Mouse (Mus musculus) WW6 (cell line): ENCODE results near the gene Pklr.
"Not testable (repeated sequence)": the region's sequence is repeated elsewhere in the genome, so short reads cannot be mapped to it uniquely, and the experiment has no call there.

Experiments used
- DNase-seq: peaks from one replicate; pipeline ENCODE4 v3.0.0-alpha.2; 2013; ENCODE audit warnings: low read depth, low spot score

Pklr gene

DNA sequence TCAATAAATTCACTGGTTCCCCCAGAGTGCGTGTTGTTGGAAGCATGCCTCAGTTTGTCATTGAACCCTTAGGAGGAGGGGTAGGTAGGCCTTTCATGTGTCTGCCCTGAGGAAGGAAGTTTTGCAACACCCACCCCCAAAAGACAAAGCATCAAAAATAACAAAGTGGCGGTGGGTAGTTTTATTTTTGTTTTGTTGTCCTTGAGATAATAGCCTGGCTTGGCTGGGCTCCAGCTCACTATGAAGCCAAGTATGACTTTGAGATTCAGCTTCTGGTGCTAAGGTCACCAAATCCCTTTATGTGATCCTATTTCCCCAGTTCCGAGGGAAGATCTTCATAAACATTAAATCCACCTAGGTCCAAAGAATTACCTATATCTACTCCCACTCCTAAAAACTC is 11.7 kb upstream of the Pklr start:
- no peak for DNase-seq

DNA sequence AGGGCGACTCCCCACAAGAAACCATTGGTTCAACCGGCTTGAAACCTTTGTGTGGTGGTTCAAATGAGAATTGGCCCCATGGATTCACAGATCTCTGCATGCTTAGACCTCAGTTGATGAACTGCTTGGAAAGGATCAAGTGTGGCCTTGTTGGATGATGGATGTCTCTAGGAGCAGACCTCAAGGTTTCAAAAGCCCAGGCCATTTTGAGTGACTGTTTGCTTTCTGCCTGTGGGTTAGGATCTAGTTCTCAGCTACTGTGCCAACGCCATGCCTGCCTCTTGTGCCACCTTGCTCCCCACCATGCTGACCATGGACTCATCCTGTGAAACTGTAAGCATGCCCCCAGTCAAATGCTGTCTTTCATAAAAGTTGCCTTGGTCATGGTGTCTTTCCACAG is 10.0 kb upstream of the Pklr start:
- no peak for DNase-seq

DNA sequence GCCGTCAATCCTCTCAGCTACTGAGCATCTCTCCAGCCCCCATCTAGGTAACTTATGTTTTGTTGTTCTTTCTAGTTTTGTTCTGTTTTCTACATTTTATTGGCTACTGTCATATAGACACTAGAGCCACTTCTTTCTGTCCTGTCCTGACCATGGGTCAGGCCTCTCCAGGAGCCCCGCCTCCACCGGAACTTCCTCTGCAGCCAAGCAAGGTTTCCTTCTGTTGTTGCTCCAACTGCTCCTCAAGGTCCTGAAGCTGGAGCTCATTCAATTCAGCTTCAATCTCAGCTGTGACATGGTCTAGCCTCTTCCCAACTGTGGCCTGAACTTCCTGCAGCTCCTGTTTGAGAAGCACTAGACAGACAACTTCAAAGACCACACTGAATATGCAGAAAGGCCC is 6.0 kb upstream of the Pklr start:
- no peak for DNase-seq

DNA sequence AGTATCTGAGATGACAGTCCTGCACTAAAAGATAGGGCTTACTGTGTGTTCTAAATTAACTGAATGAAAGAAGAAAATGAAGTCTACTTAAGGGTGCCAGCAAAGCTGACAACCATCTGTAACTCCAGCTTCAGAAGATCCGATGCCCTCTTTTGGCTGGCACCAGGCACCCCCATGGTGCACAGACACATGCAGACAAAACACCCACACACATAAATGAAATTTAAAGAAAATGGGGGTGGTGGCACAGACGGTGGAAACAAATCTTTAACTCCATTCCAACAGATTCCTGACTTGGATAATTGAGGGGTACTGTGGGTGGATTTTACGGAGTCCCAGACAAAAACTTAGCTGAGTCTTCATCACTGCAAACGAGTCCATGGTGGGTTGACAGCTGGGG is 4.1 kb upstream of the Pklr start:
- no peak for DNase-seq

DNA sequence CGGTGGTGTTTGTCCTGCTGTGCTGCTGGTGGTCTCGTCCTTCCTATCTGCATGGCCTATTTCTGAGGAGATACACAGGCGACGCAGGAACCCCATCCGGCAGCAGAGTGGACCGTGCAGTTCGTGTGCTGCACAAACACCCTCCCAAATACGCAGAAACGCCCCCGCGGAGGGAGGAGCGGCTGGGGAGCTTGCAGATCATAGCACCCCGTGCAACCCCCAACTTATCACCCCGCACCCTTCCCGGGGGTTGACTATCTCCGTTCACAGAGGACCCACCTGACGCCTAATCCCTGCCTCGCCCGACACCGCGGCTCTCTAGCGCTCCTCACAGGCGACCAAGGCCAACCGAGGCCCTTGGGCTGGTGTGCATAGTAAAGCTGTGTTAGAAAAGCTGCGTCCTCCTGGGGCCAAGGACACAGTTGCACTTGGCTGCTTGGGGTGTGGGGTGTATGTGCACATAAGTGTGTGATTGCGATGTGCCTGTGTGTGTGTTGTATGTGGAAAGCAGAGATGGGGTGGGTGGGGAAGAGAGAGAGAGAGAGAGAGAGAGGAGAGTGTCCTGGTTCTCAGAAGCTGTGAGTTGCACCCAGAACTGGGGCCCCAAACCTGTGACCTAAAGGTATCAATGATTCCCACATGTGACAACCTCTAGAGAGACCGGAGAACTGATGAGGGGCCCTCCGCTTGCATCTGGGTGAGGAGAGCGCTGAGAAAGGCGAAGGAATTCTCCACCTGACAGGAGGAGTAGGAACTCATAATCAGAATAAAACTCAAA is 3.5 kb upstream of the Pklr start:
- no peak for DNase-seq

DNA sequence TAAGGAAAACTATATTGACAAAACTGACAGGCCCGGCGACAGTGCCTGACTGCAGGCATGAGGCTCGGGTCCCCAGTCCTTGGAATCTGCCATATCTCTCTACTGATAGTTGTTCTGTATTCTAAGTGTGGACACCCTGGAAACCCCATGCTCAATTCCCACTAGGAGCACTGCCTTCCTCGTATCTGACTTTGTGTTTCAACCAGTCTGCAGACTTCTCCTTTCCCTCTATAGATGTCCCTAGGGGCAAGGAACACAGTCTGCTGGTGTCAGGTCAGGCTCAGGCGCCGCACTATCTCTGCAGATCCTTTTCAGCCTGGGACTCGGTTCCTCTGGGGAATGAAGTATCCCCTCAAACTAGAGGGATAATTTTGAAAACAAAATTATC is 2.9 kb upstream of the Pklr start:
- no peak for DNase-seq

DNA sequence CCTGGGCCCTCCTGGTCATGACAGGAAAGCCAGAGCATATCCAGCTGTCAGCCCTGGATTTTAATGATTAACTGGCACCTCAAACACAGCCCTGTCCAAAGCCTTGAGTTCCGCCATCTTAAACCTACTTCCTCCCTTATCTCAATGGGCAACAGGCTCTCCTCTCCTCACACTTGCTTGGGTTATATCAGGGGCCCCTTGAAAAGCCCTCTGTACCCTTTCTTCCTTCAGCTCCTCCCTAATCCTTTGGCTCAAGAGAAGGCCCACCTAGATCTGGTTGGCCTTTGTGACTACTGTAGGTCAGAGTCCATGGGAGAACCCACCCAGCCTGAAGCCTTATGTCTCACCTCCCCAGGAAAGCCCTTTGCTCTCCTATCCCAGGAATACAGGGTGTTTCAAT is 2.2 kb upstream of the Pklr start:
- no peak for DNase-seq

DNA sequence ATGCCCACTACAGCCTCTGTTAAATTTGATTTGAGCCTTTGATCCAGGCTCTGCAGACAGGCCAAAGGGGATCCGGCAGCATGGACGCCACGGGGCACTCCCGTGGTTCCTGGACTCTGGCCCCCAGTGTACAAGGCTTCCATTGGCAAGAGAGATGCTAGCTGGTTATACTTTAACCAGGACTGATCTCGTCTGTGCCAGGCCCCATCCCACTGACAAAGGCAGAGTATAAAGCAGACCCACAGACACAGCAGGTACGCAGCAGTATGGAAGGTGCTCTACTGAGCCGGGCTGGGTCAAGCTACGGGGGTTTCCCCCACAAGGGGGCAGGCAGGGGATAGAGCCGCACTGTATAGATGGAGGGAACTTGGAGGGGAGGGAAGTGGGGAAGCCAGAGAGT is 423 bp downstream of the Pklr start:
- no peak for DNase-seq

DNA sequence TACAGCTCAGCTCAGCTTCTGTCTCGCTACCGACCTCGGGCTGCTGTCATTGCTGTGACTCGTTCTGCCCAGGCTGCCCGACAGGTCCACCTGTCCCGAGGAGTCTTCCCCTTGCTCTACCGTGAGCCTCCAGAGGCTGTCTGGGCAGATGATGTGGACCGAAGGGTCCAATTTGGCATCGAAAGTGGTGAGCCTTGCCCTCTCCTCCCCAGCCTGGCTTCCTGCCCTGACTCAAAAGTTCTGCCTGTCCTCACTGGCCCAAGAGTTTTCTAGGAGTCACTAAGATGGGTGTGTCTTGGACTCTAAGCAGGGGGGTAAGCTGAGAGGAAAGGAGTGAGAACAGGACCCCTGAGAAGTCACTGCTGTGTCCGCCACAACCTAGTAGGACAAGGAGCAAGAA is 8.9 kb downstream of the Pklr start:
- DNase-seq: no peak

DNA sequence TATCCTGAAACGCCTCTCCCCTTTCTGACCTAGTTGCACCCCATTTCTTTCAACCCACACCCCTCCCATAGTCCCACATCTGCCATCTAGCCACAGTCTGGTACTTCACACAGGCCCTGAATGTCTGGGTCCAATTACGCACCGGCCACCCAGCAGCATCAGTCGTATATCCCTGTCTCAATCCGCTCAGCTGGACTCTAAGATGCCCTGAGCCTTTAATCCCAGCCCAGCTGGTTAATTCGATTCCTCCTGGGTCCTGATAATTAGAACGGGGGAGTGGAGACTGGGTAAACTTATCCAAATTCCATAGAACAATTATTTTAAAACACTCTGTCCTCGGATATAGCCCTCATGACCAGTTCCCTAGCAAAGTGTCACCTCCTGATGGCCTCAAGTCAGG is 9.6 kb downstream of the Pklr start:
- no peak for DNase-seq

DNA sequence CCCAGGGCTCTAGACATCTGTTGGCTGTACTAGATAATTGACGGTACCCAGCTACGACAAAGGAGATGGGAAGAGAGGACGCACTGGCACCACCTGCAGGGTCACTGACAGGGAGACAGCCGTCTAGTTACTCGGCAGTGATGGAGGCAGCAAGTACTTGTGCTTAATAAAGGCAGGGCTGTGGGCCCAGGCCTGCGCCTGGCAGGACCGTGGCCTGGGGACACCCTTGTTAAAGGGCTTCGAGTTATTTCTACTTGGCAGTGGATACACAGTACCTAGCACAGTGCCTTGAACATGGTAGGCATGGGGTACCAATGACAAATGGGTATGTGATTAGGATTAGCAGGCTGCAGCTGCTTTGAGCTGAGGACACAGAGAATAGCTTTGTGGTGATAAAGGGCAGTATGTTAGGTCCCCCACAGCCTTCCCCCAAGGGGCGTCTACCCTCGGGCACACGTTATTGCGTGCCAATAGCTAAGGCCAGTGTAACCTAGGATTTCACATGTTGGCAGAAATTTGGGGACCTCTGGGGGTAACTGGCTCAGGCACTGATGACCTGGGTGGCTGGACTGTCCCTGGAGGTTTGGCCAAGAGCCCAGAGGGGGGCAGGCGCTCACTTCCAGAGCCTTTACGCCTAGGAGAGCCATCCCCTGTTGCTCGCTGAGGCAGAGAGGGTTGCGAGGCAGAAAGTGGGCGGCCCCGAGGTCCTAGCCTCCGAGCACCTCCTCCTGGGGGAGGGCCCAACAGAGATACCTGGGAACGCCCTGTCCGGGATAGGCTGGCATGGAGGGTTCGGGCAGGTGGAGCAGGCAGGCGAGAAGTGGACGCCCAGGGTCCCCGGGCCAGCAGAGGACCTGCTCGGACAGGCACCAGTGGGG is 11.4 kb downstream of the Pklr start:
- no peak for DNase-seq

DNA sequence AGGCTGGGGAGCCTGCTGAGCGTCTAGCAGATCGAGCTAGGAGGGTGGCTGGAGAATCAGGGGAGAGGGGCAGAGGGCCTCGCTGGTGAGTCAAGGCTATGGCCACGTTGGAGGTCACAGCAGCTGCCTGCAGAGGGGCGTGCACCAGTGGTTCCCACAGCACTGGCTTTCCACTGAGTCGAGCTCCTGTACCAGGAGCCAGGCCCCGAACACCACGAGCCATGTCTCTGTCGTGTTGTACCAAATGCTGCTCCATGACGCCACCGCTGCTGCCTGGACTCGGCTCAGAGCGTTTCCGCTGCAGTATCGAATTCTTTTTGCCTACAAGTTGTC is 12.0 kb downstream of the Pklr start:
- no peak for DNase-seq

DNA sequence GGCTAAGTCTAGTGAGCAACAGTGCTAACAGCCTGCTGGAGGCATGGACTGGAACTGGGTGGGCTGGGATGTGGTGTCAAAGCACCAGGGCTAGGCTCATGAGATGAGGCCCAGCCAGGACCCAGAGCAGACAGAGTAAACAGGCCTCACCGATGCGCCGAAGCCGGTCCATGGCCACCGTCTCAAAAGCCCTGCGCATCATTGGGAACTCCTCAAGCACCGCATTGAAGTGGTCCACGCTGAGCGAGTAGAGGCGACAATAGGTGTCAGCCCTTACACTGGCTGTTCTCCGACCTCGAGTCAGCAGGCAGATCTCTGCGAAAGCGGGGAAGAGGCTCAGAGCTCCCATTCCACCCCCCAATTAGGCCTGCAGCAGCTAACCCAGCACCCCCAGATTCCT is 12.6 kb downstream of the Pklr start:
- DNase-seq: no peak

DNA sequence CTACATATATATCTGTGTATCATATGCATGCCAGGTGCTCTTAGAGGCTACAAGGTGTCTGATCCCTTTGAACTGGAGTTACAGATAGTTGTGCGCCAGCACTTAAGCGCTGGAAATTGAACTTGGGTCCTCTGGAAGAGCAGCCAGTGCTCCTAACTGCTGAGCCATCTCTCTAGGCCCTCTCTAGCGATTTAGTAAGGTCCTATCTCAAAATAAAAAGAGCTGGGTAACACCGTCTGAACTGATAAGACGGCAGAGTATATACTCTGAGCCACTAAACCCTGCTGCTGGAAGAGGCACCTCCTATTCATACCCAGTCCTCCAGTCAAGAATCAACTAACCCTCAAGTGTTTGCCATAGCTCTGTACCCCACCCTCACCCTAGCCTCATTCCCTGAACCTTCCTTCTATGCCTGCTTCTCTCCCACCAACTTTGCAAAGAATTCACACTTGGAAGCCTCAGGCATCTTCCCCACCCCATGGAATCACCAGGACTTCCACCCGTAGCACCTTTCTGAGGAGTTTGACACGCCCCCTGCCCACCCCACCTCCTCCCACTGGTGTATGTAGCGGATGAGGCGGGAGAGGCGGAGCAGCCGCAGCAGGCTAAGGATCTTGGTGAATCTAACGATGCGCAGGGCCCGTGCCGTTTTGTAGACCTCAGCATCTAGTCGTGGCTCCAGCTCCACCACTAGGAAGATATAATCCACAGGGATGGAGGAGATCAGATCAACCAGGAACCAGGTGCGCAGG is 16.3 kb downstream of the Pklr start:
- DNase-seq: no peak

DNA sequence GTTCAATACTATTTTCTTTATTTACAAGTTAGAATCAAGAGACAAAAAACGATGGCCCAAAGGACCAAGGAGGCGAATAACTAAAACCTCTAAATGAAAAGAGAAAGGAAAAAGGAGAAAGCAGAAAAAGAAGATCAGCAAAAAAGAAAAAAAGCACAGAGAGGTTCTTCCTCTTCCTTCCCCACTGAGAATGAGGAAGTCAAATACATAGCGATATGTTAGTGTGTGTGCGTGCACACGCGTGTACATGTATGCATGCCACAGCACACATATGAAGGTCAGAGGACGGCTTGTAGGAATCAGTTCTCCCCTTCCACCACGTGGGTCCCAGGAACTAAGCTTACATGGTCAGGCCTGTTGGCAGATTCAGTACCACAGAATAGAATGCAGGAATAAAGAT is 21.0 kb downstream of the Pklr start:
- no peak for DNase-seq

DNA sequence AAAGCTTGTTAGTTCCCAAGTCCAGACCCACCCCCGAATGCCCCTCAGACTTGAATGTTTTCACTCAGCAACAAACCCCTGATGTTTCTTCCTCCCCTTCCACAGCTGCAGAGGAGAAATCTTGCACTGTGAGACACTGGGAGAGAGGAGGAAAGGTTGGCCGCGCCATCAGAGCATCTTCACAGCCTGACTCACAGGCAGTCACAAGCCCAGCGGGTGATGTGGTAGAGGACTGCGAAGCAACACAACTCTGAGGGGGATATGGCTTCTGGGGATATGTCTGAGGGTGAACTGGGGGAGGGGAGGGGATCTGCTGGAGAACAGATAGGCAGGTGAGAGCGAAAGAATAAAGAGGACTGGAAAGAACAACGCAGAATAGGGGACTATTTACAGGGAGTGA is 22.7 kb downstream of the Pklr start:
- DNase-seq: no peak

DNA sequence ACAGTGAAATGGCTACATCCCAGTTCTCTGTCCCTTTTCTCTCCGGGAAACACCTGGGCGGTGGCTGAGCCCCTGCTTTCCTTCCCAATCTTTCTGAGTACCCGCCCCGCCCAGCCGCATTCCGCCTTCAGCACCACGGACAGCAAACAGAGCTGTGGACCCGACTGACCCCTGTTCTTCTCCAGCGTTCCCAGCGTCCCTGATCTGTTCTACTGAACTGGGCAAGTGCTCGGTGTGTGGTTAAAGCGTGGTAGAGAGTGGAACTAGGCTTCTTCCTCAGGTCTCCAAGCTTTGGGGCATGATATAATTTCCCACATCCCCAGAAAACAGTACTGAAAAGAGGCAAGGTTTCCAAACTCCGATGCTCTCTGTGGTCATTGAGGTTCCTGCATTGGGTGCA is 23.3 kb downstream of the Pklr start:
- DNase-seq: no peak

DNA sequence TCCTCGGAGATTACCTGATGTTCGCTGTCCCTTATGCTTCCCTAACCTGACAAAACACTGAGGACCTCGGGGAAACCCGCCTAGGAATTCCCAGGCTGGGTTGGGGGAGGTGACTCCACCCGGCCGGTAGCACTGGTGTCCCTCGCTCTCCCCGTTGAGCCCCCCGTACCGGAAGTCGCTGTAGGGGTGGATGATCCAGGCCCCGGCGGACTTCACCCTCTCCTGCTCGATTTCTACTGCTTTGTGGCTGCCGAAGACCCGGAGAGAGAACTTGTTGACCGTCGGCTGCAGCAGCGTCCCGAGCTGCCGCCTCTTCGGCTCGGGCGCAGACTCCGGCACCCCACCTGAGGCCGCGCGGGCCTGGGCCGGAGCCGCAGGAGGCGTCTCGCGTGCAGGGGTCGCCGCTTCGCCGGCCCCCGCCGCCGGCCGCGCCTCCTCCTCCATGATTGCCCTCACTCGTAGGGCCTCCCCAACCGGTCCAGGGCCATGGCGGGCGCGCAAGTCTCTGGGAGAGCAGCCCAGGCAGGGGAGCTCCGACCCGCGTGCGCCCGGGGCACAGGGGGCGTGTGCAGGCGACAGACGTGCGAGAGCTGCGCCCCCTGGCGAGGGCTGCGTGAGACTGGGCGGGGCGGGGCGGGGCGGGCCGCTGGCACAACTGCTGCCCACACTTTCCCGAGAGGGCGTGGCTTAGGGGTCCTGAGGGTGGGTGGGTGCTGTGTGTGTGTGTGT is 23.8 kb downstream of the Pklr start, which contains the start of gene Hcn3:
TSS of gene Hcn3 (minus strand) at position 581 of the 729 bp plus-strand sequence.
- DNase-seq: no peak

DNA sequence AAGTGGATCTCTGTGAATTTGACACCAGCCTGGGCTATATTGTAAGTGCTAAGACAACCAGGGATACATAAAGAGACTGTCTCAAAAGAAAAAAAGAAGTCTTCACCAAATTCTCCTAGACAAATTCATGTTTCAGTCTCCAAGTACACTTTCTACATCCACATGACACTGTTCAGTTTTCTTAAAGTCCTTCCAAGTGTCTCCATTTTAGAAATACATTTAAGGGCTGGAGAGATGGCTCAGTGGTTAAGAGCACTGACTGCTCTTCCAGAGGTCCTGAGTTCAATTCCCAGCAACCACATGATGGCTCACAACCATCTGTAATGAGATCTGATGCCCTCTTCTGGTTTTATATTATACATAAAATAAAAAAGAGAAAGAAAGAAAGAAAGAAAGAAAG is 25.3 kb downstream of the Pklr start:
- not testable (repeated sequence) for DNase-seq

DNA sequence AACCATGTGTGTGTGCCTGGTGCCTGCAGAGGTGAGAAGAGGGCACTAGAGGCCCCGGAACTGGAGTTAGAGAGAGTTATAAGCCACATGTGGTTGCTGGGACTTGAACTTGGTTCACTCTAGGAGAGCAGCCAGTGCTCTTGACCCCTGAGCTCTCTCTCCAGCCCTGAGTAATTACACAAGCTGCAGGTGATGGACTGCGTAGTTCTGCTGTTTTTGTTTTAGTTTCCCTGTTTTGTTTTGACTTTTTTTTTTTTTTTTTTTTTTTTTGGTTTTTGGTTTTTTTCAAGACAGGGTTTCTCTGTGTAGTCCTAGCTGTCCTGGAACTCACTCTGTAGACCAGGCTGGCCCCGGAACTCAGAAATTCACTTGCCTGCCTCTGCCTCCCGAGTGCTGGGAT is 25.8 kb downstream of the Pklr start:
- DNase-seq: no peak

DNA sequence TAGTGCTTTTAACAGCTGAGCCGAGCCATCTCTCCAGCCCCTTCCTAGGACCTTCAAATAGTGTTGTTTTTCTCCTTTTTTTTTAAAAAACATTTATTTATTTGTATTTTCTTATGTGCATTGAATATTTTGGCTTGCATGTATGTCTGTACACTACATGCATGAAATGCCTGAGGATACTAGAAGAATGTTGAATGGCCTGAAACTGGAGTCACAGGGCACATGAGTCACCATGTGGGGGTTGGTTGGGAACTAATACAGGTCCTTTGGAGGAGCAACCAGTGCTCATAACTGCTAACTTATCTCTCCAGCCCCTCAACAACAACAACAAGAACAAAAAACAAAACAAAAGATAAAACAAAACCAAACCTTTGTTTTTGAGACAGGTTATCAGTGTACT is 27.2 kb downstream of the Pklr start:
- DNase-seq: no peak
